Mouse (Mus musculus) MEL (cell line): Measurements from ENCODE around the gene Zc3hav1. TPM values are rescaled to one million over a fixed set of nuclear protein-coding genes. Genes with fewer than 3 reads are reported as not detected.

Experiments used
- DNase-seq: peaks from one replicate; pipeline ENCODE4 v3.0.0; 2011; ENCODE audit warnings: low read depth, low spot score
- H3K27ac ChIP-seq: 2 replicates; pipeline ENCODE4 v1.5.1; 2012; ENCODE audit warnings: low read depth, mild to moderate bottlenecking, control low read depth, low read length, moderate library complexity; ENCODE audit not compliant: control insufficient read depth
- H3K27me3 ChIP-seq, 2 experiments: fragments of 150-350 bp in 1 of 2; sonication (generic) in 1 of 2; 2 replicates each; pipeline ENCODE4 v1.6.1; 2012; ENCODE audit warnings: low read length in 2 of 2, mild to moderate bottlenecking in 2 of 2, improper control_type of control experiment in 1 of 2, moderate library complexity in 1 of 2; ENCODE audit not compliant: insufficient read depth in 2 of 2, control insufficient read depth in 1 of 2
- H3K36me3 ChIP-seq, 2 experiments: 2 replicates each; pipeline ENCODE4 v1.6.1; 2012 to 2014; ENCODE audit warnings: low read length in 2 of 2, improper control_type of control experiment in 1 of 2, inconsistent platforms in 1 of 2, mild to moderate bottlenecking in 1 of 2; ENCODE audit not compliant: insufficient read depth in 2 of 2, control insufficient read depth in 1 of 2
- H3K4me1 ChIP-seq, 2 experiments: fragments of 150-350 bp in 1 of 2; sonication (generic) in 1 of 2; 2 replicates each; pipeline ENCODE4 v1.6.1; 2012; ENCODE audit warnings: low read length in 2 of 2, improper control_type of control experiment in 1 of 2, mild to moderate bottlenecking in 1 of 2; ENCODE audit not compliant: insufficient read depth in 2 of 2, control insufficient read depth in 1 of 2
- H3K4me3 ChIP-seq, 2 experiments: fragments of 150-350 bp in 1 of 2; sonication (generic) in 1 of 2; 2 replicates each; pipeline ENCODE4 v1.5.1; 2012; ENCODE audit warnings: low read depth in 2 of 2, low read length in 2 of 2, mild to moderate bottlenecking in 2 of 2, moderate library complexity in 2 of 2, control low read depth in 1 of 2, improper control_type of control experiment in 1 of 2; ENCODE audit not compliant: control insufficient read depth in 1 of 2, insufficient read depth in 1 of 2
- H3K79me2 ChIP-seq: 2 replicates; pipeline ENCODE4 v1.6.1; 2012; ENCODE audit warnings: mild to moderate bottlenecking, low read length, moderate library complexity; ENCODE audit not compliant: control insufficient read depth, poor library complexity, insufficient read depth
- H3K9ac ChIP-seq: 2 replicates; pipeline ENCODE4 v1.6.1; 2012; ENCODE audit warnings: low read depth, mild to moderate bottlenecking, control low read depth, low read length, moderate library complexity; ENCODE audit not compliant: control insufficient read depth, poor library complexity, severe bottlenecking
- H3K9me3 ChIP-seq: fragments of 150-350 bp; sonication (generic); replicated peaks from 2 replicates; pipeline ENCODE4 v1.6.1; 2012; ENCODE audit warnings: mild to moderate bottlenecking, low read length, improper control_type of control experiment, moderate library complexity; ENCODE audit not compliant: insufficient read depth
- BHLHE40 ChIP-seq: IDR thresholded peaks from 2 replicates; pipeline ENCODE4 v1.6.1; 2012; ENCODE audit warnings: low read depth, mild to moderate bottlenecking, inconsistent platforms, low read length, improper control_type of control experiment, borderline replicate concordance
- CHD1 ChIP-seq: IDR thresholded peaks from 2 replicates; pipeline ENCODE4 v1.6.1; 2012; ENCODE audit warnings: low read depth, mild to moderate bottlenecking, inconsistent platforms, low read length, improper control_type of control experiment
- CHD2 ChIP-seq: IDR thresholded peaks from 2 replicates; pipeline ENCODE4 v1.6.1; 2011; ENCODE audit warnings: low read length, improper control_type of control experiment
- CTCF ChIP-seq, 3 experiments: IDR thresholded peaks in 2 of 3; conservative IDR thresholded peaks in 1 of 3; 2 replicates each; pipeline ENCODE4 v1.5.1; 2011 to 2012; ENCODE audit warnings: low read length in 3 of 3, low read depth in 2 of 3, mild to moderate bottlenecking in 2 of 3, improper control_type of control experiment in 1 of 3, inconsistent platforms in 1 of 3, mixed read lengths in 1 of 3, moderate library complexity in 1 of 3; ENCODE audit not compliant: control insufficient read depth in 1 of 3, insufficient read depth in 1 of 3, poor library complexity in 1 of 3, severe bottlenecking in 1 of 3
- E2F4 ChIP-seq: IDR thresholded peaks from 2 replicates; pipeline ENCODE4 v1.6.1; 2011; ENCODE audit warnings: low read depth, low read length, improper control_type of control experiment, borderline replicate concordance
- EP300 ChIP-seq, 2 experiments: IDR thresholded peaks; 2 replicates each; pipeline ENCODE4 v1.6.1; 2011; ENCODE audit warnings: improper control_type of control experiment in 2 of 2, low read length in 2 of 2, low read depth in 1 of 2, mild to moderate bottlenecking in 1 of 2
- ETS1 ChIP-seq: IDR thresholded peaks from 2 replicates; pipeline ENCODE4 v1.6.1; 2012; ENCODE audit warnings: low read depth, mild to moderate bottlenecking, inconsistent platforms, low read length, improper control_type of control experiment, moderate library complexity
- GATA1 ChIP-seq: IDR thresholded peaks from 2 replicates; pipeline ENCODE4 v1.6.1; 2011; ENCODE audit warnings: low read depth, low read length, improper control_type of control experiment
- JUND ChIP-seq: IDR thresholded peaks from 2 replicates; pipeline ENCODE4 v1.6.1; 2011; ENCODE audit warnings: low read depth, mild to moderate bottlenecking, improper control_type of control experiment, low read length
- KAT2A ChIP-seq: conservative IDR thresholded peaks from 2 replicates; pipeline ENCODE4 v1.6.1; 2012; ENCODE audit warnings: low read depth, low read length, improper control_type of control experiment, inconsistent platforms
- MAFK ChIP-seq: IDR thresholded peaks from 2 replicates; pipeline ENCODE4 v1.6.1; 2011; ENCODE audit warnings: low read depth, mild to moderate bottlenecking, low read length, improper control_type of control experiment, borderline replicate concordance
- MAX ChIP-seq: IDR thresholded peaks from 2 replicates; pipeline ENCODE4 v1.6.1; 2011; ENCODE audit warnings: low read length, improper control_type of control experiment
- MAZ ChIP-seq: IDR thresholded peaks from 2 replicates; pipeline ENCODE4 v1.6.1; 2012; ENCODE audit warnings: low read depth, mild to moderate bottlenecking, inconsistent platforms, low read length, improper control_type of control experiment
- MEF2A ChIP-seq: IDR thresholded peaks from 2 replicates; pipeline ENCODE4 v1.6.1; 2014; ENCODE audit warnings: low read depth, mild to moderate bottlenecking, inconsistent platforms, low read length, improper control_type of control experiment; ENCODE audit not compliant: poor library complexity, insufficient replicate concordance, severe bottlenecking; ENCODE audit errors: extremely low read depth
- MXI1 ChIP-seq: IDR thresholded peaks from 2 replicates; pipeline ENCODE4 v1.6.1; 2011; ENCODE audit warnings: mild to moderate bottlenecking, low read depth, low read length, improper control_type of control experiment
- MYB ChIP-seq: IDR thresholded peaks from 2 replicates; pipeline ENCODE4 v1.6.1; 2011; ENCODE audit warnings: mild to moderate bottlenecking, low read depth, low read length, improper control_type of control experiment
- MYC ChIP-seq: IDR thresholded peaks from 2 replicates; pipeline ENCODE4 v1.6.1; 2011; ENCODE audit warnings: low read depth, mild to moderate bottlenecking, low read length, improper control_type of control experiment, moderate library complexity
- NELFE ChIP-seq: IDR thresholded peaks from 2 replicates; pipeline ENCODE4 v1.6.1; 2011; ENCODE audit warnings: low read depth, low read length, improper control_type of control experiment
- NRF1 ChIP-seq: IDR thresholded peaks from 2 replicates; pipeline ENCODE4 v1.6.1; 2014; ENCODE audit warnings: low read depth, mild to moderate bottlenecking, inconsistent platforms, low read length, improper control_type of control experiment, moderate library complexity; ENCODE audit not compliant: poor library complexity, insufficient read depth, severe bottlenecking
- POLR2A ChIP-seq, 2 experiments: IDR thresholded peaks; 2 replicates each; pipeline ENCODE4 v1.6.1; 2011 to 2012; ENCODE audit warnings: low read length in 2 of 2, mild to moderate bottlenecking in 2 of 2, control low read depth in 1 of 2, improper control_type of control experiment in 1 of 2, low read depth in 1 of 2, moderate library complexity in 1 of 2; ENCODE audit not compliant: control insufficient read depth in 1 of 2, insufficient read depth in 1 of 2, poor library complexity in 1 of 2
- POLR2AphosphoS2 ChIP-seq: IDR thresholded peaks from 2 replicates; pipeline ENCODE4 v1.6.1; 2011; ENCODE audit warnings: low read length, improper control_type of control experiment
- POLR2AphosphoS5 ChIP-seq: IDR thresholded peaks from 2 replicates; pipeline ENCODE4 v1.6.1; 2012; ENCODE audit warnings: low read depth, borderline replicate concordance, mild to moderate bottlenecking, inconsistent platforms, low read length, moderate library complexity, mixed read lengths
- RAD21 ChIP-seq: IDR thresholded peaks from 2 replicates; pipeline ENCODE4 v1.6.1; 2011; ENCODE audit warnings: mild to moderate bottlenecking, low read depth, low read length, improper control_type of control experiment
- RCOR1 ChIP-seq: IDR thresholded peaks from 2 replicates; pipeline ENCODE4 v1.6.1; 2012; ENCODE audit warnings: low read depth, mild to moderate bottlenecking, inconsistent platforms, low read length, improper control_type of control experiment
- SMC3 ChIP-seq: IDR thresholded peaks from 2 replicates; pipeline ENCODE4 v1.6.1; 2011; ENCODE audit warnings: low read depth, low read length, improper control_type of control experiment
- TAL1 ChIP-seq: IDR thresholded peaks from 2 replicates; pipeline ENCODE4 v1.6.1; 2012; ENCODE audit warnings: mild to moderate bottlenecking, inconsistent platforms, low read length, moderate library complexity, mixed read lengths
- TBP ChIP-seq: IDR thresholded peaks from 2 replicates; pipeline ENCODE4 v1.8.0; 2011; ENCODE audit warnings: low read depth, low read length, improper control_type of control experiment
- UBTF ChIP-seq: IDR thresholded peaks from 2 replicates; pipeline ENCODE4 v1.6.1; 2012; ENCODE audit warnings: low read depth, mild to moderate bottlenecking, inconsistent platforms, low read length, improper control_type of control experiment, moderate library complexity, borderline replicate concordance; ENCODE audit not compliant: insufficient read depth
- USF2 ChIP-seq, 2 experiments: IDR thresholded peaks; 2 replicates each; pipeline ENCODE4 v1.6.1; 2011 to 2012; ENCODE audit warnings: improper control_type of control experiment in 2 of 2, low read length in 2 of 2, borderline replicate concordance in 1 of 2, inconsistent platforms in 1 of 2, low read depth in 1 of 2, mild to moderate bottlenecking in 1 of 2; ENCODE audit not compliant: insufficient read depth in 1 of 2
- ZC3H11A ChIP-seq: IDR thresholded peaks from 2 replicates; pipeline ENCODE4 v1.6.1; 2012; ENCODE audit warnings: low read depth, mild to moderate bottlenecking, inconsistent platforms, low read length, improper control_type of control experiment
- ZKSCAN1 ChIP-seq: IDR thresholded peaks from 2 replicates; pipeline ENCODE4 v1.6.1; 2012; ENCODE audit warnings: low read depth, mild to moderate bottlenecking, inconsistent platforms, low read length, improper control_type of control experiment, moderate library complexity
- ZMIZ1 ChIP-seq: IDR thresholded peaks from 2 replicates; pipeline ENCODE4 v1.6.1; 2012; ENCODE audit warnings: low read depth, mild to moderate bottlenecking, inconsistent platforms, low read length, improper control_type of control experiment, moderate library complexity
- ZNF384 ChIP-seq: IDR thresholded peaks from 2 replicates; pipeline ENCODE4 v1.6.1; 2012; ENCODE audit warnings: low read depth, mild to moderate bottlenecking, inconsistent platforms, low read length, improper control_type of control experiment
- polyA plus RNA-seq, 2 experiments: library from polyadenylated mRNA; stranded (reverse) in 1 of 2; unstranded in 1 of 2; fragments of >175 nt in 1 of 2; fragments of >200 nt in 1 of 2; gene quantifications; 2 replicates each; pipeline versions ENCODE4 v1.2.1 to v1.2.4; 2012; ENCODE audit warnings: low replicate concordance in 2 of 2, low read depth in 1 of 2; ENCODE audit not compliant: insufficient read length in 2 of 2, insufficient read depth in 1 of 2, missing spikeins in 1 of 2
- total RNA-seq: library from RNA; depleted of rRNA; stranded (reverse); fragments of 300-350 nt; gene quantifications from 2 replicates; pipeline ENCODE4 v1.2.3, GENCODE M21; 2012

Zc3hav1 gene
- total and polyA plus RNA-seq, 3 experiments: 66.6 to 71.0 (median 68.3) TPM

- TF ChIP-seq ZC3H11A (no peak), POLR2AphosphoS5 (no peak)
- TF ChIP-seq, all 39 proteins: peak for 16
These were observed 6.7 kb upstream of the Zc3hav1 start (continued) for GRCm38 (mm10) chr6:38361065-38361464.

GRCm38 (mm10) chr6:38359736-38360499, 5.5 kb upstream of the Zc3hav1 start:
- Histone ChIP-seq H3K9ac (peak overlapping the region; percentile 67), H3K27me3 (no peaks in the 10 kb centered on the region), H3K36me3 (peaks cover 0 to 28% of the 10 kb centered on the region in 2 experiments; a peak in 2 of 4 replicates), H3K79me2 (no peaks in the 10 kb centered on the region; the same call in 1 of the 2 replicates), H3K4me1 (peaks cover 8 to 36% of the 10 kb centered on the region in 2 experiments), H3K27ac (peak overlapping the region; percentile 97), H3K9me3 (no peaks in the 10 kb centered on the region), H3K4me3 (peak overlapping the region in 1 of 2 experiments; percentile 8; a peak in 1 of 4 replicates)
- peak; percentile 89 for DNase-seq
- peak in 1 of 2 experiments; percentile 54; a peak in 1 of 4 replicates for TF ChIP-seq EP300 (IDR thresholded peaks at IDR 0.05; ENCODE audit: low read depth in 1 of 2, low read length in 2 of 2)
- TF ChIP-seq ZMIZ1: no peak
- TF ChIP-seq SMC3: no peak
- TF ChIP-seq TBP: peak; percentile 77
- peak in 1 of 2 experiments; percentile 60; a peak in 2 of 4 replicates for TF ChIP-seq POLR2A (IDR thresholded peaks at IDR 0.05; ENCODE audit: control insufficient read depth in 1 of 2, insufficient read depth in 1 of 2, low read depth in 1 of 2, low read length in 2 of 2, poor library complexity in 1 of 2)
- TF ChIP-seq MXI1: peak; percentile 75
- TF ChIP-seq TAL1: no peak
- TF ChIP-seq POLR2AphosphoS5: no peak
- peak; percentile 84 for TF ChIP-seq MYC
- no peak for TF ChIP-seq POLR2AphosphoS2
- peak; percentile 76 for TF ChIP-seq ETS1
- peak; percentile 43 for TF ChIP-seq NELFE
- TF ChIP-seq MEF2A: no peak
- no peak for TF ChIP-seq RAD21
- TF ChIP-seq KAT2A: no peak
- TF ChIP-seq MAX: peak; percentile 93
- TF ChIP-seq ZC3H11A: no peak
- no peak for TF ChIP-seq MAZ
- TF ChIP-seq UBTF: no peak
- TF ChIP-seq CTCF (IDR thresholded peaks at IDR 0.05 in 2 of 3, conservative IDR thresholded peaks at IDR 0.05 in 1 of 3; ENCODE audit: control insufficient read depth in 1 of 3, insufficient read depth in 1 of 3, low read depth in 2 of 3, low read length in 3 of 3, poor library complexity in 1 of 3, severe bottlenecking in 1 of 3): no peak
- no peak for TF ChIP-seq RCOR1
- no peak for TF ChIP-seq E2F4
- peak; percentile 67; the same call in 1 of the 2 replicates for TF ChIP-seq BHLHE40
- peak; percentile 72 for TF ChIP-seq GATA1
- TF ChIP-seq NRF1: no peak
- no peak for TF ChIP-seq ZKSCAN1
- TF ChIP-seq CHD2: no peak
- no peak for TF ChIP-seq CHD1
- TF ChIP-seq MAFK: no peak
- peak; percentile 45 to 71; a peak in 3 of 4 replicates for TF ChIP-seq USF2 (IDR thresholded peaks at IDR 0.05; ENCODE audit: borderline replicate concordance in 1 of 2, insufficient read depth in 1 of 2, low read depth in 1 of 2, low read length in 2 of 2)
- no peak for TF ChIP-seq JUND
- TF ChIP-seq ZNF384: peak; percentile 56; the same call in 1 of the 2 replicates
- TF ChIP-seq MYB: no peak
